Mouse (Mus musculus) T-helper 1 cell (primary cell): ENCODE measurements around the gene Sec24d.

Experiments used
- in situ Hi-C: fragments of 300-600 bp; cut with MboI, MseI; formaldehyde crosslinking; loops from one replicate; pipeline ENCODE4 v1.15.1; 2025; ENCODE audit warnings: high pct_unique_total_duplicates

The Sec24d gene

GRCm38 (mm10) chr3:123391180-123391579 lies 123.9 kb downstream of the Sec24d start:
- in situ Hi-C loops: no loop called here

GRCm38 (mm10) chr3:123395611-123396010 lies 128.4 kb downstream of the Sec24d start:
- in situ Hi-C loops: loop anchor here (5.0 kb wide), 1 partner anchor 102 kb away; no protein-coding TSS in a partner anchor

DNA sequence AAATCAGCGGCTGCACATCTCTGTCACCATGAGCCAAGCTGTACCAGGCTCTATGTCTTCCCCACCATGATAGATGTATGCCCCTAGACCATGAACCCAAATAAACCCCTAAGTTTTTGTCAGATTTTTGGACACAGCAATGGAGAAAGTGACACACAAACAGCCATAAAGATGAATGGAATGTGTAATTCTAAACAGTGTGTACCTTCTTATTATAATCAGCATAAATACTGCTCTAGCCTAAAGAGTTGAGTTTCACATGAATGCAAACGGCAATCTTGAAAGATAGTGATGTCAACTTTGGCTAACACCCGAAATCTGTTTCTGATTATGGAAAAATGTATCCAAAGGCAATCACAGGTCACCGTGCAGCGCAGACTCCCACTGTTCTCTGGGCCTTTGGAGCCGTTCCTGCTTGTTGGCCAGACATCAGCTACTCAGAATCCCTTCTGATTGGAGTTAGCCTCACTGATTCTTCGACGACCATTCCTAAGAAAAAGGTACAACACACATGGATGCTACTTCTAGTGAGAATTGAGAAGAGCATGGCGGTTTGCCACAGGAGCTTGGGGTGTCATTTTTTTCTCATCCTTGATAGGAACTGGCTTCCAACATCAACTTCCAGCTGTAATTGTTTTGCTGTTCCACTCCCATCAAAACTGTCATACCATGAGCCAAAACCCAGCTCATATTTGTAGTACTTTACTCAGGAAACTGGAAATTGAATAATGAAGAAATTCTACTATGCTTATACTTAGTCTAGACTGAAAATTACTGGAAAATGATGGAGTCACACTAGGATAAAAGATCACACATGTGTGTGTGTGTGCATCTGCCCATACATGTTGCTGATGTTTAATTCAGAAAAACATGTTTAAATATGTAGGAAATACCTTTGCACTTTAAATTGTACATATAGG lies 130.6 kb downstream of the Sec24d start:
- in situ Hi-C loops: loop anchor here (5.0 kb wide), 1 partner anchor 99 kb away; no protein-coding TSS in a partner anchor

- in situ Hi-C loops: no loop called here
These were observed 137.7 kb downstream of the Sec24d start for GRCm38 (mm10) chr3:123404945-123405344.

DNA sequence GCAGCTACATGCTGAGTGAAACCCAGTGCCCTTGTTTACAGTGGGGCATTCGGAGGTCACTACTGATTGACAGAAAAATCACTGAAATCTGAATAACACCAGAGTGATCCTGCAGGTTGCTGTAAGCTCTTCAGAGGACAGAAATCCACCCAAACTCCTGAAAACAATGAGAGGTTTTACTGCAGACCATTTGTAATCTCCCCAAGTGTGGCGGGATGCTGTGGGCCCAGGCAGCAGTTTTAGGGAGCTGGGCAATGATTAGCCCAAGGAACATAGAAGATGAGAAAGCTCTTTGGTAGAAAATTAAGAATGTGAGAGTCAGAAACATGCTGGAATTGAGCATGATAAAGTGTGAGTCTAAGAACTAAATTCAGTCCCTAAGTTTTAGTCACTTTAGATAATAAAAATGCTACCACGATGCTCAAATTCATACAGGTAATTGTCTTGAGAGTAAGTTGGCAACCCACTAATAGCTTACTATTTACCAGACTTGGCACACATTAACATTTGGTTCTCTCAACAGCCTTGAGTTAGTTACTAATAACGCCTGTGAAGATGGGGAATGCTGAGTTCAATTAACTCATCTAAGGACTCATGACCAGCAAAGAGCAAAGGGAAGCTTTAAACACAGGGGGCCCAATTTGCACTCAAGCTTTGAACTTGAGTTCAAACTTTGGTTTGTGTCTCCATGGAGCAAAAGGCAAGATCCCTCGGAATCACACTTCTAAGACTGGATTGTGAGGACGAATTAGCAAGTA lies 144.7 kb downstream of the Sec24d start:
- in situ Hi-C loops: no loop called here

- in situ Hi-C loops: no loop called here
These were observed 145.9 kb downstream of the Sec24d start for GRCm38 (mm10) chr3:123413173-123413572.
